Mouse (Mus musculus) inflammation-experienced regulatory T-cells, adult 16 weeks (primary cell): Measurements from ENCODE around the gene 4930523C07Rik. TPM values are rescaled to one million over a fixed set of nuclear protein-coding genes. Genes with fewer than 3 reads are reported as not detected.

Source experiments
- polyA plus RNA-seq: library from polyadenylated mRNA; unstranded; fragments of 100-300 nt; shearing (Covaris generic); gene quantifications from one replicate; pipeline ENCODE4 v1.2.1, GENCODE M21; 2017

Gene 4930523C07Rik
- 366 TPM for polyA plus RNA-seq

DNA sequence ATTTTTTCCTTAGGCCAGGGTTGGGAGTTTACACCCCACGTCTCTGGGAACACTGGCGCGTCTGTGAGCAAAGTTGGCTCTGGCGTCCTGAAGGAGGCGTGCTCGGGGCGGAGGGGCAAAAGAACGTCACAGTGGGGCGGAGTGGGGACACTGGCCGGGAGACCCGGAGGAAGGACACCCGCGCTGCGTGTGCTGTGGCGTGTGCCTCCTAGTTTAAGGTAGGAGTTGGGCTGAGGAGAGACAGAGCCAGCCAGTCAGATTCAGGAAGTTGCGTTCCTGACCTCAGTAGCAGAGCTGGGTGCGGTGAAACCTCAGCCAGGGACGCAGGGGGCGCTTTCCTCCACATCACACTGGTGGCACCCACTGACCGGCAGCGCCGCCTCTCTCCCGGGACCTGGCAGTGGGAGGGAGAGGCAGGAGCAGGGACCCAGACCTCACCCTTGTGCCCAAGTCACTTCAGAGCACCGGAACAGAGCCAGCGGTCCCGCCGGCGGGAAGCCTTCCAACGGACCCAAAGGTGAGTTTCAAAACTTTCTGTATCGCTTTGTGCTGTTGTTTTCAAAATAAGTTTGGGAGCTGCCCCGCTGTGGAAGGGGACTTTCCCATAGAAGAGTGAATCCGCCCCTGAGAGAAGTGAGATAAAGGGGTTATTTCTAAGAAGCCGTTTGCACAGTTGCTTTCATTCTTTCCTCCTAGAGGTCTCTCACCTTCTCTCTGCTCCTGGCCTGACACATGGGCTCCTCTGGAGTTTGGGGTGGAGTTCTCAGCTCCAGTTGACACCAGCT, at the start of gene 4930523C07Rik:
TSS of gene 4930523C07Rik (plus strand) at position 146 of the 785 bp plus-strand sequence.

Other genes starting within 250 kb of the 4930523C07Rik start
- not detected for gene Tnn, start 109.2 kb downstream of the 4930523C07Rik start, polyA plus RNA-seq
- 192 TPM for gene Mrps14, start 150.8 kb downstream of the 4930523C07Rik start, polyA plus RNA-seq
- gene Cacybp, start 168.5 kb downstream of the 4930523C07Rik start, polyA plus RNA-seq, result 135 TPM